Mouse (Mus musculus) thymus, adult 2 months (tissue): ENCODE measurements around the gene Hps5.

Experiments
- CTCF ChIP-seq: fragments of 200-500 bp; IDR thresholded peaks from 2 replicates; pipeline ENCODE4 v1.5.1; 2012; ENCODE audit warnings: mild to moderate bottlenecking, control low read depth, low read length, moderate library complexity, borderline replicate concordance; ENCODE audit not compliant: control insufficient read depth, poor library complexity, insufficient read depth; ENCODE audit errors: extremely low read depth
- POLR2A ChIP-seq: fragments of 200-500 bp; IDR thresholded peaks from 2 replicates; pipeline ENCODE4 v1.6.1; 2012; ENCODE audit warnings: mild to moderate bottlenecking, low read length, control low read depth, moderate library complexity; ENCODE audit not compliant: control insufficient read depth, poor library complexity, insufficient read depth; ENCODE audit errors: extremely low read depth

- no peak for TF ChIP-seq POLR2A
- 0 out of 2 replicates have a peak, but pooled peaks have one; percentile 19 for TF ChIP-seq CTCF
These were observed 37.4 kb upstream of the Hps5 start for GRCm38 (mm10) chr7:46833266-46833665.
